Comparison of ENCODE assay signal across 8 mouse cellular contexts in genomic region chr1:90998891-90999611, GRCm38 (mm10). TPM values are rescaled to one million over a fixed set of nuclear protein-coding genes. Genes with fewer than 3 reads are reported as not detected.
DNase-seq lines count a peak whose midpoint lies in the region; ATAC-seq and TF ChIP-seq lines count a peak whose summit lies in the region.

No protein-coding gene starts in this region.

- 2% methylated on average over 41 of the region's 41 CpGs for WGBS in heart, embryonic 11.5 days (ENCODE audit: insufficient replicate concordance)
- WGBS in forebrain, embryonic 13.5 days: under 1% methylated on average over 21 of the region's 41 CpGs
- WGBS in limb, embryonic 13.5 days: 2% methylated on average over 41 of the region's 41 CpGs
- WGBS in neural tube, embryonic 13.5 days: under 1% methylated on average over 41 of the region's 41 CpGs

- no peaks in the 10 kb centered on the region for H3K9me3 ChIP-seq in heart, embryonic 11.5 days (replicated peaks; ENCODE audit: control insufficient read depth, low read length)
- H3K9me3 ChIP-seq in G1E (replicated peaks): peaks cover 79% of the 10 kb centered on the region
- 0 out of 2 replicates have a peak, but pooled peaks cover 3% of the 10 kb centered on the region for H3K9me3 ChIP-seq in forebrain, embryonic 13.5 days (replicated peaks)
- peaks cover 7% of the 10 kb centered on the region; the same call in 1 of the 2 replicates for H3K9me3 ChIP-seq in limb, embryonic 13.5 days
- H3K9me3 ChIP-seq in neural tube, embryonic 13.5 days: no peaks in the 10 kb centered on the region

- peak overlapping the region; percentile 93 for H3K27ac ChIP-seq in heart, embryonic 11.5 days (ENCODE audit: low read depth, low read length)
- no peak overlapping the region for H3K27ac ChIP-seq in forebrain, embryonic 13.5 days
- H3K27ac ChIP-seq in limb, embryonic 13.5 days: 0 out of 2 replicates have a peak overlapping the region, but pooled peaks have one; percentile 16
- H3K27ac ChIP-seq in neural tube, embryonic 13.5 days (replicated peaks): peak overlapping the region; percentile 69

- peak; percentile 18; the same call in 1 of the 2 replicates for ATAC-seq in heart, embryonic 11.5 days (replicated peaks; ENCODE audit: insufficient number of reproducible peaks, low FRiP score, low TSS enrichment)
- ATAC-seq in G1E (ENCODE audit: extremely low read depth, insufficient number of reproducible peaks, low FRiP score, poor library complexity, severe bottlenecking): no peak
- ATAC-seq in forebrain, embryonic 13.5 days: peak; percentile 72
- peak; percentile 74 for ATAC-seq in limb, embryonic 13.5 days (ENCODE audit: low FRiP score, low read depth)
- peak; percentile 70 for ATAC-seq in neural tube, embryonic 13.5 days (ENCODE audit: low read depth)

- intact Hi-C loops in left cerebral cortex, postnatal 36 days (cut with DNase I): no loop called here

- H3K36me3 ChIP-seq in heart, embryonic 11.5 days (ENCODE audit: control insufficient read depth, insufficient read depth, low read length): no peaks in the 10 kb centered on the region
- no peaks in the 10 kb centered on the region for H3K36me3 ChIP-seq in G1E (replicated peaks)
- no peaks in the 10 kb centered on the region for H3K36me3 ChIP-seq in forebrain, embryonic 13.5 days (ENCODE audit: poor library complexity, severe bottlenecking)
- H3K36me3 ChIP-seq in limb, embryonic 13.5 days: no peaks in the 10 kb centered on the region
- no peaks in the 10 kb centered on the region for H3K36me3 ChIP-seq in neural tube, embryonic 13.5 days

- TF ChIP-seq CTCF in G1E (IDR thresholded peaks at IDR 0.05; ENCODE audit: low read depth, low read length): no peak

- peak overlapping the region; percentile 86 for H3K4me2 ChIP-seq in heart, embryonic 11.5 days
- peak overlapping the region; percentile 99 for H3K4me2 ChIP-seq in forebrain, embryonic 13.5 days
- H3K4me2 ChIP-seq in limb, embryonic 13.5 days (replicated peaks): peak overlapping the region; percentile 93
- peak overlapping the region; percentile 99 for H3K4me2 ChIP-seq in neural tube, embryonic 13.5 days

- peak overlapping the region; percentile 98 for H3K9ac ChIP-seq in heart, embryonic 11.5 days (ENCODE audit: low read depth, low read length)
- peak overlapping the region; percentile 84 for H3K9ac ChIP-seq in forebrain, embryonic 13.5 days
- peak overlapping the region; percentile 86 for H3K9ac ChIP-seq in limb, embryonic 13.5 days
- H3K9ac ChIP-seq in neural tube, embryonic 13.5 days: peak overlapping the region; percentile 87

- DNase-seq in heart, adult 8-10 months (ENCODE audit: low spot score): no peak
- DNase-seq in G1E (ENCODE audit: low spot score): no peak
- no peak for DNase-seq in ovary, adult 18-20 months (ENCODE audit: low spot score)
- no peak for DNase-seq in left cerebral cortex, postnatal 36 days (ENCODE audit: low spot score in 2 of 2)

- peaks cover 34% of the 10 kb centered on the region for H3K4me1 ChIP-seq in heart, embryonic 11.5 days (ENCODE audit: control insufficient read depth, insufficient read depth, low read length)
- no peaks in the 10 kb centered on the region for H3K4me1 ChIP-seq in G1E (ENCODE audit: insufficient read depth, low read depth, low read length)
- H3K4me1 ChIP-seq in forebrain, embryonic 13.5 days: peaks cover 15% of the 10 kb centered on the region
- H3K4me1 ChIP-seq in limb, embryonic 13.5 days: peaks cover 23% of the 10 kb centered on the region
- H3K4me1 ChIP-seq in neural tube, embryonic 13.5 days (replicated peaks): peaks cover 40% of the 10 kb centered on the region

- H3K27me3 ChIP-seq in heart, embryonic 11.5 days (ENCODE audit: control insufficient read depth, insufficient read depth, low read length): no peaks in the 10 kb centered on the region
- H3K27me3 ChIP-seq in G1E (ENCODE audit: insufficient read depth, low read length): no peaks in the 10 kb centered on the region
- H3K27me3 ChIP-seq in forebrain, embryonic 13.5 days: peaks cover 10% of the 10 kb centered on the region; the same call in 1 of the 2 replicates
- no peaks in the 10 kb centered on the region for H3K27me3 ChIP-seq in limb, embryonic 13.5 days
- peaks cover 4% of the 10 kb centered on the region; the same call in 1 of the 2 replicates for H3K27me3 ChIP-seq in neural tube, embryonic 13.5 days

- peak overlapping the region; percentile 90 for H3K4me3 ChIP-seq in heart, embryonic 11.5 days (ENCODE audit: low read depth, low read length)
- peak overlapping the region; percentile 40; the same call in 1 of the 2 replicates for H3K4me3 ChIP-seq in G1E (ENCODE audit: low read depth, low read length)
- H3K4me3 ChIP-seq in forebrain, embryonic 13.5 days: peak overlapping the region; percentile 72
- peak overlapping the region; percentile 70 for H3K4me3 ChIP-seq in limb, embryonic 13.5 days
- H3K4me3 ChIP-seq in neural tube, embryonic 13.5 days: peak overlapping the region; percentile 79

RNA-seq across cellular contexts. Expression of gene Lrrfip1, which starts 0.5 kb away (rescaled TPM):
- polyA plus RNA-seq in heart, embryonic 11.5 days (2014; fragmentation: Nextera tagmentation; extraction: Ambion mirVana): 115 and 138 TPM in 2 replicates
- 10 to 100 TPM; 55.4 to 72.1 (median 61.1) TPM for total RNA-seq in heart, adult 8-10 months (2022)
- total RNA-seq in G1E (2014; fragmentation: Nextera tagmentation) (not detected in 2 replicates), G1E (2017) (0.22 and 0.29 TPM in 2 replicates)
- polyA plus RNA-seq in G1E (2012): not detected in 2 replicates
- polyA plus RNA-seq in forebrain, embryonic 13.5 days (2015; fragmentation: Nextera tagmentation; extraction: Ambion mirVana): 21.6 and 22.1 TPM in 2 replicates
- polyA plus RNA-seq in limb, embryonic 13.5 days (2015; fragmentation: Nextera tagmentation; extraction: Ambion mirVana): 35.7 and 37.1 TPM in 2 replicates
- 33.7 and 34.6 TPM in 2 replicates for polyA plus RNA-seq in neural tube, embryonic 13.5 days (2015; fragmentation: Nextera tagmentation; extraction: Ambion mirVana)
- total RNA-seq in left cerebral cortex, postnatal 36 days (2021): 10 to 100 TPM; 56.6 to 78.7 TPM

RNA-seq across cellular contexts. Expression of gene Rab17, which starts 29.6 kb away (rescaled TPM):
- 0.63 TPM in 1 of 2 replicates, not detected in the other for polyA plus RNA-seq in heart, embryonic 11.5 days (2014; fragmentation: Nextera tagmentation; extraction: Ambion mirVana)
- total RNA-seq in heart, adult 8-10 months (2022): 1 to 10 TPM; 2.0 to 4.4 (median 3.3) TPM
- total RNA-seq in G1E (2014; fragmentation: Nextera tagmentation) (not detected in 2 replicates), G1E (2017) (0.17 and 0.22 TPM in 2 replicates)
- polyA plus RNA-seq in G1E (2012): not detected in 2 replicates
- polyA plus RNA-seq in forebrain, embryonic 13.5 days (2015; fragmentation: Nextera tagmentation; extraction: Ambion mirVana): not detected in 2 replicates
- polyA plus RNA-seq in limb, embryonic 13.5 days (2015; fragmentation: Nextera tagmentation; extraction: Ambion mirVana): 0.69 and 1.0 TPM in 2 replicates
- 0.17 and 0.21 TPM in 2 replicates for polyA plus RNA-seq in neural tube, embryonic 13.5 days (2015; fragmentation: Nextera tagmentation; extraction: Ambion mirVana)
- total RNA-seq in left cerebral cortex, postnatal 36 days (2021): not detected

RNA-seq across cellular contexts. Expression of gene Prlh, which starts 46.1 kb away (rescaled TPM):
- not detected in 2 replicates for polyA plus RNA-seq in heart, embryonic 11.5 days (2014; fragmentation: Nextera tagmentation; extraction: Ambion mirVana)
- total RNA-seq in heart, adult 8-10 months (2022): not detected
- total RNA-seq in G1E (2014; fragmentation: Nextera tagmentation) (not detected in 2 replicates), G1E (2017) (not detected in 2 replicates)
- not detected in 2 replicates for polyA plus RNA-seq in G1E (2012)
- not detected in 2 replicates for polyA plus RNA-seq in forebrain, embryonic 13.5 days (2015; fragmentation: Nextera tagmentation; extraction: Ambion mirVana)
- not detected in 2 replicates for polyA plus RNA-seq in limb, embryonic 13.5 days (2015; fragmentation: Nextera tagmentation; extraction: Ambion mirVana)
- not detected in 2 replicates for polyA plus RNA-seq in neural tube, embryonic 13.5 days (2015; fragmentation: Nextera tagmentation; extraction: Ambion mirVana)
- not detected for total RNA-seq in left cerebral cortex, postnatal 36 days (2021)

Comparison
In these comparisons a context has a peak if more than half of its experiments do, and no peak if none do; other contexts are left out.
1. H3K4me3 ChIP-seq: peak in every context shown above with its lines; median percentile 90 in heart, embryonic 11.5 days; 79 in neural tube, embryonic 13.5 days; 72 in forebrain, embryonic 13.5 days; 70 in limb, embryonic 13.5 days; 40 in G1E.
2. RNA of gene Lrrfip1, which starts 0.5 kb away (polyA plus RNA-seq): 115 to 138 TPM in heart, embryonic 11.5 days, 35.7 to 37.1 TPM in limb, embryonic 13.5 days, 33.7 to 34.6 TPM in neural tube, embryonic 13.5 days and 21.6 to 22.1 TPM in forebrain, embryonic 13.5 days; not detected in G1E; every median in the first group is over 10 times any median in the second.
3. Peak in every context shown above with its lines, with median percentiles within 50 percentile points of each other: H3K4me2 ChIP-seq and H3K9ac ChIP-seq.